Mouse (Mus musculus): ENCODE results near the gene P2rx1.

DNA sequence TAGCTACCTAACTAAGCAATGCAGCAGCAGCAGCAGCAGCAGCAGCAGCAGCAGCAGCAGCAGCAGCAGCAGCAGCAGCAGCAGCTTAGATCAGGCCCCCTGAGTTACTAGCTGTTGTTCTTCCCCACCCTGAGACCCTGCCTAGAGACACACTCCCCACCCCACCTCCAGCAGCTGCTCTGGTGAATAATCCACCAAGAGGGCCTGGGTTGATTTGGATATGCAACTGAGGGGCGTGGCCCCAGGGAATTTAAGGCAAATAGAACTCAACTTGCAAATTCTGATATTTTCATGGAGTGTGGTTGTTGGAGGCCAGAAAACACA is 45.8 kb upstream of the P2rx1 start:
- TF ChIP-seq POLR2A (IDR thresholded peaks at IDR 0.05; ENCODE audit: borderline replicate concordance, extremely low read depth, insufficient read depth, insufficient read length, poor library complexity, severe bottlenecking), result no peak
- no peak for TF ChIP-seq CTCF (IDR thresholded peaks at IDR 0.05; ENCODE audit: borderline replicate concordance, extremely low read depth, insufficient read depth, insufficient read length)
